Mouse (Mus musculus) c-Kit-positive CD71-negative TER-119-negative erythroid progenitor cells, embryonic 14.5 days (primary cell): ENCODE measurements around the gene Cadm2.

Experiments
- DNase-seq: peaks from one replicate; pipeline ENCODE4 v3.0.0-alpha.2; 2013; ENCODE audit warnings: low read depth

The Cadm2 gene

GRCm38 (mm10) chr16:66955876-66956275 is 664.8 kb downstream of the Cadm2 start:
- DNase-seq: no peak

- no peak for DNase-seq
Measured at GRCm38 (mm10) chr16:66936332-66936731, 684.4 kb downstream of the Cadm2 start.

- no peak for DNase-seq
Measured at GRCm38 (mm10) chr16:66925517-66925916, 695.2 kb downstream of the Cadm2 start.

- DNase-seq: no peak
Measured at GRCm38 (mm10) chr16:66922753-66923152, 698.0 kb downstream of the Cadm2 start.

GRCm38 (mm10) chr16:66921414-66921915 is 699.2 kb downstream of the Cadm2 start:
- no peak for DNase-seq

GRCm38 (mm10) chr16:66919889-66920402 is 700.8 kb downstream of the Cadm2 start:
- DNase-seq: no peak

GRCm38 (mm10) chr16:66901801-66902200 is 718.9 kb downstream of the Cadm2 start:
- no peak for DNase-seq

GRCm38 (mm10) chr16:66900664-66901063 is 720.0 kb downstream of the Cadm2 start:
- no peak for DNase-seq

- DNase-seq: no peak
Measured at GRCm38 (mm10) chr16:66892359-66892758, 728.3 kb downstream of the Cadm2 start.

- DNase-seq: no peak
Measured at GRCm38 (mm10) chr16:66891559-66892247, 729.0 kb downstream of the Cadm2 start.

- no peak for DNase-seq
Measured at GRCm38 (mm10) chr16:66889907-66890306, 730.8 kb downstream of the Cadm2 start.

- DNase-seq: no peak
Measured at GRCm38 (mm10) chr16:66882597-66882996, 738.1 kb downstream of the Cadm2 start.

- DNase-seq: no peak
Measured at GRCm38 (mm10) chr16:66871201-66871600, 749.5 kb downstream of the Cadm2 start.

GRCm38 (mm10) chr16:66851047-66851446 is 769.7 kb downstream of the Cadm2 start:
- DNase-seq: no peak

GRCm38 (mm10) chr16:66824866-66825265 is 795.8 kb downstream of the Cadm2 start:
- DNase-seq: no peak

- DNase-seq: no peak
Measured at GRCm38 (mm10) chr16:66811495-66811894, 809.2 kb downstream of the Cadm2 start.

- no peak for DNase-seq
Measured at GRCm38 (mm10) chr16:66798204-66798603, 822.5 kb downstream of the Cadm2 start.

- DNase-seq: no peak
Measured at GRCm38 (mm10) chr16:66793067-66793466, 827.6 kb downstream of the Cadm2 start.

- DNase-seq: no peak
Measured at GRCm38 (mm10) chr16:66771883-66772282, 848.8 kb downstream of the Cadm2 start.

- DNase-seq: no peak
Measured at GRCm38 (mm10) chr16:66769545-66769944, 851.2 kb downstream of the Cadm2 start.

GRCm38 (mm10) chr16:66768684-66769389 is 851.9 kb downstream of the Cadm2 start:
- DNase-seq: no peak

GRCm38 (mm10) chr16:66761546-66762473 is 858.9 kb downstream of the Cadm2 start:
- no peak for DNase-seq
